25 mouse cellular contexts compared by ENCODE assay signal in the genomic region with DNA sequence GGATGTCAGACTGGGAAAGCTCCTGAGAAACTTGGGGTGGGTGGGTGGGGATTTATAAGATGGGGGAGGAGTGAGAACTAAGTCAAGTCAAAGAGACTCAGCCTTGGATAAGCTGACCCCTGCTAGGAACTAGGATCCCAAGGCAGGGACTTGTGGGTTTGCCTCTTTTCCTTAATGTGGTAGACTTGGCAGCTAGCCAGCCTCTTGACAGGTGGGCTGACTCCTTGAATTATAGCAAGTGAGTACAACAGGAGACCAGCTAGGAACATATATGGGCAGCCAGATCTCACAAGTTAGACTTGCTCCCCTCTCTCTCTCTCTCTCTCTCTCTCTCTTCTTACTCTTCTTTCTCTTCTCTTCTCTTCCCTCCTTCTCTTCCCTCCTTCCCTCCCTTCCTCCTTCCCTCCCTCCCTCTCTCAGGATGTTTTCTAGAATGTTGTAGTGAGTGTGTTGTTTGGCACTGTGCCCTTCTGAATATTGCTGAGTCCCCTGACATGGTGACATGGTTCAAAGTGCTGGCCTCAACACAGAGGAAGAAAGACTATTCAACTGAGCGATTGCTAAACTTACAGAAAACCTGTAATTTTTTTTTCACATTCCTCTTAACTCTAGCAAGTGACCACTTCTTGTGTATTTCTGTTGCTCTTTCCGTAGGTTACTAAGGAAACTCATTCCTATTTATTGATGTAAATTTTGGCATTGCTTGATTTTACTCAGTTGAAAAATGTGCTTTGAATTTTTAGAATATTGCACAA. TPM values are rescaled to one million over a fixed set of nuclear protein-coding genes. Genes with fewer than 3 reads are reported as not detected.
DNase-seq lines count a peak whose midpoint lies in the region; ATAC-seq and TF ChIP-seq lines count a peak whose summit lies in the region.
"Had no signal": no experiment of that assay in that cellular context is flagged by ENCODE, and none has a peak within 500 bp of the region (broad histone marks: within the 10 kb centered on the region; RNA-seq: fewer than 3 reads in every experiment).

No protein-coding gene starts in this region.

- H3K9me3 ChIP-seq in heart, embryonic 11.5 days (replicated peaks; ENCODE audit: control insufficient read depth, low read length): no peaks in the 10 kb centered on the region
- H3K9me3 ChIP-seq: embryonic facial prominence, embryonic 15.5 days; heart, embryonic 10.5 days; hindbrain, embryonic 12.5 days; limb, embryonic 15.5 days; liver, embryonic 15.5 days; midbrain, embryonic 12.5 days; neural tube, embryonic 13.5 days had no signal

- no peak for TF ChIP-seq CTCF in embryonic fibroblast, embryonic 13.5 days (IDR thresholded peaks at IDR 0.05; ENCODE audit: borderline replicate concordance, insufficient read depth, low read length)

- ATAC-seq in heart, embryonic 11.5 days (replicated peaks; ENCODE audit: insufficient number of reproducible peaks, low FRiP score, low TSS enrichment): no peak

- H3K4me1 ChIP-seq in heart, embryonic 11.5 days (ENCODE audit: control insufficient read depth, insufficient read depth, low read length): no peaks in the 10 kb centered on the region
- H3K4me1 ChIP-seq in embryonic fibroblast, embryonic 13.5 days (ENCODE audit: control insufficient read depth, insufficient read depth, low read length): peaks cover 16% of the 10 kb centered on the region
- H3K4me1 ChIP-seq: hindbrain, embryonic 12.5 days; midbrain, embryonic 12.5 days had no signal

- DNase-seq in heart, adult 11 months: peak; percentile 55
- peak; percentile 38 to 50 for DNase-seq in left cerebral cortex, postnatal 14 days (ENCODE audit: low spot score in 2 of 2)
- DNase-seq in left cerebral cortex, postnatal 36 days (ENCODE audit: low spot score in 2 of 2): no peak
- DNase-seq in right cerebral cortex, postnatal 4 days: peak; percentile 47
- DNase-seq in right cerebral cortex, postnatal 25 days: no peak
- no peak for DNase-seq in layer of hippocampus, adult 18-20 months (ENCODE audit: low spot score in 2 of 2)
- DNase-seq: adrenal gland, adult 8-10 months; cerebellum, adult 9-10 months; heart, postnatal 10 days; thymus, postnatal 14 days had no signal

- intact Hi-C loops in left cerebral cortex, postnatal 14 days (cut with DNase I): no loop called here
- intact Hi-C loops in left cerebral cortex, postnatal 36 days (cut with DNase I): no loop called here

- peaks cover 8% of the 10 kb centered on the region for H3K27me3 ChIP-seq in heart, embryonic 11.5 days (ENCODE audit: control insufficient read depth, insufficient read depth, low read length)
- H3K27me3 ChIP-seq: embryonic facial prominence, embryonic 15.5 days; neural tube, embryonic 13.5 days had no signal

- no peak overlapping the region for H3K4me2 ChIP-seq in heart, embryonic 11.5 days
- H3K4me2 ChIP-seq: embryonic facial prominence, embryonic 15.5 days; hindbrain, embryonic 12.5 days; limb, embryonic 15.5 days; liver, embryonic 15.5 days; midbrain, embryonic 12.5 days; neural tube, embryonic 13.5 days had no signal

- H3K36me3 ChIP-seq in heart, embryonic 11.5 days (ENCODE audit: control insufficient read depth, insufficient read depth, low read length): peaks cover 9% of the 10 kb centered on the region

- TF ChIP-seq POLR2A in embryonic fibroblast, embryonic 13.5 days (IDR thresholded peaks at IDR 0.05; ENCODE audit: low read depth, low read length): no peak

- H3K9ac ChIP-seq in heart, embryonic 11.5 days (ENCODE audit: low read depth, low read length): no peak overlapping the region
- H3K9ac ChIP-seq: embryonic facial prominence, embryonic 15.5 days; hindbrain, embryonic 12.5 days; limb, embryonic 15.5 days; liver, embryonic 15.5 days; midbrain, embryonic 12.5 days; neural tube, embryonic 13.5 days had no signal

- no peak overlapping the region for H3K4me3 ChIP-seq in heart, embryonic 11.5 days (ENCODE audit: low read depth, low read length)
- no peak overlapping the region for H3K4me3 ChIP-seq in embryonic fibroblast, embryonic 13.5 days (ENCODE audit: insufficient read depth, low read length)
- H3K4me3 ChIP-seq: embryonic facial prominence, embryonic 15.5 days; heart, embryonic 10.5 days; hindbrain, embryonic 12.5 days; limb, embryonic 15.5 days; liver, embryonic 15.5 days; midbrain, embryonic 12.5 days; neural tube, embryonic 13.5 days had no signal

- WGBS in heart, embryonic 11.5 days (ENCODE audit: insufficient replicate concordance): 71% methylated on average over 2 of the region's 2 CpGs

- H3K27ac ChIP-seq in heart, embryonic 11.5 days (ENCODE audit: low read depth, low read length): no peak overlapping the region
- 0 out of 2 replicates have a peak overlapping the region, but pooled peaks have one; percentile 50 for H3K27ac ChIP-seq in embryonic fibroblast, embryonic 13.5 days (ENCODE audit: insufficient read depth, low read length)
- H3K27ac ChIP-seq: embryonic facial prominence, embryonic 15.5 days; heart, embryonic 10.5 days; hindbrain, embryonic 12.5 days; limb, embryonic 15.5 days; liver, embryonic 15.5 days; midbrain, embryonic 12.5 days; neural tube, embryonic 13.5 days had no signal

RNA-seq across cellular contexts. Expression of gene Marveld3, which starts 20.2 kb away (rescaled TPM):
- not detected in 2 replicates for polyA plus RNA-seq in heart, embryonic 11.5 days (2014; fragmentation: Nextera tagmentation; extraction: Ambion mirVana)
- total RNA-seq in left cerebral cortex, postnatal 14 days (2021): under 1 TPM in 1 of 2 experiments, not detected in 1; 0.17 TPM
- under 1 TPM; 0.20 to 0.25 TPM for total RNA-seq in left cerebral cortex, postnatal 36 days (2021)
- not detected in 2 replicates for polyA plus RNA-seq in embryonic fibroblast, embryonic 13.5 days (2011; ENCODE audit: insufficient read length, low read depth, missing spikeins)
- under 1 TPM in 1 of 2 experiments, not detected in 1; 0.18 TPM for total RNA-seq in layer of hippocampus, adult 18-20 months (2021)
- total RNA-seq: gastrocnemius, adult 18-20 months had no signal
- polyA plus RNA-seq: C2C12 had no signal

RNA-seq across cellular contexts. Expression of gene Tat, which starts 48.5 kb away (rescaled TPM):
- polyA plus RNA-seq in heart, embryonic 11.5 days (2014; fragmentation: Nextera tagmentation; extraction: Ambion mirVana): not detected in 2 replicates
- not detected for total RNA-seq in left cerebral cortex, postnatal 14 days (2021)
- total RNA-seq in left cerebral cortex, postnatal 36 days (2021): not detected
- not detected in 2 replicates for polyA plus RNA-seq in embryonic fibroblast, embryonic 13.5 days (2011; ENCODE audit: insufficient read length, low read depth, missing spikeins)
- total RNA-seq in layer of hippocampus, adult 18-20 months (2021): under 1 TPM; 0.12 to 0.15 TPM
- total RNA-seq: layer of hippocampus, postnatal 14 days; left cerebral cortex, postnatal 10 days had no signal
- polyA plus RNA-seq: C2C12; cortical plate, adult 2 months; forebrain, embryonic 11.5 days; heart, embryonic 10.5 days; hindbrain, embryonic 12.5 days; limb, embryonic 15.5 days; midbrain, embryonic 12.5 days; neural tube, embryonic 13.5 days had no signal

Comparison
In these comparisons a context has a peak if more than half of its experiments do, and no peak if none do; other contexts are left out.
1. DNase-seq: peak in heart, adult 11 months (single experiment), left cerebral cortex, postnatal 14 days (2 of 2) and right cerebral cortex, postnatal 4 days (single experiment); none in left cerebral cortex, postnatal 36 days (0 of 2), right cerebral cortex, postnatal 25 days (single experiment) and layer of hippocampus, adult 18-20 months (0 of 2).